Mouse (Mus musculus) liver, embryonic 12.5 days (tissue): ENCODE measurements at regions not wholly inside any gene's neighbourhood (a gene's known extent, or its start where the extent isn't known, plus 50 kb on each side); places are given as distances from the start of the nearest gene placed in this dataset. TPM values are rescaled to one million over a fixed set of nuclear protein-coding genes. Genes with fewer than 3 reads are reported as not detected.

ENCODE experiments used
- microRNA-seq: library from miRNA; unstranded; fragments of <30 nt; microRNA quantifications from one replicate; pipeline ENCODE4, GENCODE M21; 2017

Small RNA genes in the stretch of these regions (microRNA-seq; reads per million reads assigned to microRNA genes)
- not detected for gene Mir6343
